Mouse (Mus musculus) hindbrain, embryonic 11.5 days (tissue): ENCODE data around the gene Gpat3. TPM values are rescaled to one million over a fixed set of nuclear protein-coding genes. Genes with fewer than 3 reads are reported as not detected.

Source experiments
- ATAC-seq: fragments of 200-750 bp; cut with Nextera tagmentation; 2 replicates; pipeline ENCODE4 v1.8.0; 2017; ENCODE audit warnings: mild to moderate bottlenecking, moderate TSS enrichment, moderate library complexity; ENCODE audit not compliant: low FRiP score
- DNase-seq: peaks from one replicate; pipeline ENCODE4 v3.0.0-alpha.2; 2015; ENCODE audit warnings: low spot score
- H3K27ac ChIP-seq: fragments of 300-500 bp; sonication (generic); 2 replicates; pipeline ENCODE4 v1.5.1; 2014; ENCODE audit warnings: mild to moderate bottlenecking, low read depth, low read length
- H3K27me3 ChIP-seq: fragments of 300-500 bp; sonication (generic); 2 replicates; pipeline ENCODE4 v1.6.1; 2014; ENCODE audit warnings: mild to moderate bottlenecking, low read length, moderate library complexity, mixed read lengths; ENCODE audit not compliant: control insufficient read depth, insufficient read depth
- H3K36me3 ChIP-seq: fragments of 300-500 bp; sonication (generic); 2 replicates; pipeline ENCODE4 v1.6.1; 2014; ENCODE audit warnings: mild to moderate bottlenecking, low read length, moderate library complexity, mixed read lengths; ENCODE audit not compliant: control insufficient read depth, insufficient read depth
- H3K4me1 ChIP-seq: fragments of 300-500 bp; sonication (generic); replicated peaks from 2 replicates; pipeline ENCODE4 v1.6.1; 2014; ENCODE audit warnings: low read length, mixed read lengths; ENCODE audit not compliant: control insufficient read depth, insufficient read depth
- H3K4me2 ChIP-seq: fragments of 300-500 bp; sonication (generic); replicated peaks from 2 replicates; pipeline ENCODE4 v1.6.1; 2014; ENCODE audit warnings: mild to moderate bottlenecking, low read depth, low read length
- H3K4me3 ChIP-seq: fragments of 300-500 bp; sonication (generic); 2 replicates; pipeline ENCODE4 v1.5.1; 2014; ENCODE audit warnings: low read depth, low read length
- H3K9ac ChIP-seq: fragments of 300-500 bp; sonication (generic); 2 replicates; pipeline ENCODE4 v1.6.1; 2014; ENCODE audit warnings: low read depth, low read length
- H3K9me3 ChIP-seq: fragments of 300-500 bp; sonication (generic); 2 replicates; pipeline ENCODE4 v1.6.1; 2016; ENCODE audit warnings: low read length; ENCODE audit not compliant: control insufficient read depth
- WGBS: fragments of 180-500 bp; shearing (Covaris S2); extraction: QIAGEN DNeasy Blood & Tissue Kit; methylation state at CpG from one replicate; pipeline ENCODE4 v1.1.7; 2014; 5-methylcytosine and 5-hydroxymethylcytosine counted together
- polyA plus RNA-seq: library from polyadenylated mRNA; unstranded; fragments of >200 nt; fragmentation: Nextera tagmentation; extraction: Ambion mirVana; gene quantifications from 2 replicates; pipeline ENCODE4 v1.2.1, GENCODE M21; 2014

The Gpat3 gene
- polyA plus RNA-seq, 1 experiment from 2014 or later = 0.62 TPM

GRCm38 (mm10) chr5:100826531-100826930, 19.0 kb upstream of the Gpat3 start:
- 71% methylated on average over 7 of the region's 7 CpGs for WGBS
- DNase-seq = no peak

GRCm38 (mm10) chr5:100828701-100829100, 16.8 kb upstream of the Gpat3 start:
- no peaks in the 10 kb centered on the region for H3K9me3 ChIP-seq
- no peaks in the 10 kb centered on the region for H3K4me1 ChIP-seq
- no peaks in the 10 kb centered on the region for H3K27me3 ChIP-seq
- no peak overlapping the region for H3K4me2 ChIP-seq
- DNase-seq (no peak), ATAC-seq (no peak)
- H3K36me3 ChIP-seq = no peaks in the 10 kb centered on the region
- no peak overlapping the region for H3K27ac ChIP-seq
- H3K9ac ChIP-seq = no peak overlapping the region
- no peak overlapping the region for H3K4me3 ChIP-seq
- 80% methylated on average over 3 of the region's 3 CpGs for WGBS

More at GRCm38 (mm10) chr5:100826531-100826930, 19.0 kb upstream of the Gpat3 start:
- H3K27ac ChIP-seq = no peak overlapping the region
- ATAC-seq = no peak
- H3K4me3 ChIP-seq = no peak overlapping the region
- H3K27me3 ChIP-seq = no peaks in the 10 kb centered on the region
- no peaks in the 10 kb centered on the region for H3K4me1 ChIP-seq
- H3K9me3 ChIP-seq = no peaks in the 10 kb centered on the region
- H3K4me2 ChIP-seq = no peak overlapping the region
- H3K9ac ChIP-seq = no peak overlapping the region
- H3K36me3 ChIP-seq = no peaks in the 10 kb centered on the region

DNA sequence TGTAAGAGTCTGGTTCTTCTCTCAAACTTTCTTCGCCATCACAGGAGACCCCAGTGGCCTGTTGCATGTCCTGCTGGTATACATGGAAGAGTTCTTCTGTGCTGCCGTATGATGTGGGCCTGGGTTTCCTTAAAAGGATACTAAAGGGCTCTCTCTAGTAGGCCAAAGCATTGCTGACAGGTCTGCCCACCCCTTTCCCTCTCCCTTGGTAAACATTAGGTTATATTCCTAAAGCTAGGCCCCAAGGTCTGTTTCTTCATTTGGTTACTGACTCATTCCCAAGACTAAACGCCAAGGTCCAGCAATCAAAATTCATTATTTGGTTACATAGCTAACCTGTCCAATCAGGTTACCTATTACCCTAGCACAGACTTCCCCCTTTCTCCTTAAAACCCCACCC, 12.8 kb upstream of the Gpat3 start:
- DNase-seq (no peak), ATAC-seq (no peak)
- no peaks in the 10 kb centered on the region for H3K4me1 ChIP-seq
- H3K36me3 ChIP-seq = no peaks in the 10 kb centered on the region
- WGBS = 87% methylated on average over 3 of the region's 3 CpGs
- no peaks in the 10 kb centered on the region for H3K9me3 ChIP-seq
- no peaks in the 10 kb centered on the region for H3K27me3 ChIP-seq
- H3K27ac ChIP-seq = no peak overlapping the region
- H3K9ac ChIP-seq = no peak overlapping the region
- H3K4me3 ChIP-seq = no peak overlapping the region
- H3K4me2 ChIP-seq = no peak overlapping the region

- Histone ChIP-seq H3K4me1 (no peaks in the 10 kb centered on the region), H3K27me3 (no peaks in the 10 kb centered on the region), H3K4me3 (no peak overlapping the region), H3K4me2 (no peak overlapping the region), H3K9ac (no peak overlapping the region), H3K36me3 (no peaks in the 10 kb centered on the region), H3K27ac (no peak overlapping the region), H3K9me3 (no peaks in the 10 kb centered on the region)
- ATAC-seq (no peak), DNase-seq (no peak)
- WGBS = 79% methylated on average over 2 of the region's 2 CpGs
These were observed 11.7 kb upstream of the Gpat3 start for GRCm38 (mm10) chr5:100833841-100834240.

GRCm38 (mm10) chr5:100835862-100836538, 9.5 kb upstream of the Gpat3 start:
- H3K36me3 ChIP-seq = no peaks in the 10 kb centered on the region
- H3K9me3 ChIP-seq = no peaks in the 10 kb centered on the region
- H3K9ac ChIP-seq = no peak overlapping the region
- H3K27me3 ChIP-seq = no peaks in the 10 kb centered on the region
- WGBS = 82% methylated on average over 8 of the region's 9 CpGs
- H3K4me2 ChIP-seq = no peak overlapping the region
- no peaks in the 10 kb centered on the region for H3K4me1 ChIP-seq
- H3K27ac ChIP-seq = no peak overlapping the region
- H3K4me3 ChIP-seq = no peak overlapping the region
- no peak for ATAC-seq
- DNase-seq = no peak

- Histone ChIP-seq H3K36me3 (no peaks in the 10 kb centered on the region), H3K9ac (no peak overlapping the region), H3K9me3 (no peaks in the 10 kb centered on the region), H3K4me1 (no peaks in the 10 kb centered on the region), H3K4me3 (no peak overlapping the region), H3K27ac (no peak overlapping the region), H3K27me3 (no peaks in the 10 kb centered on the region), H3K4me2 (no peak overlapping the region)
- DNase-seq = no peak
- no peak for ATAC-seq
- 91% methylated on average over 7 of the region's 7 CpGs for WGBS
These were observed 7.6 kb upstream of the Gpat3 start for GRCm38 (mm10) chr5:100837907-100838306.

- 53% methylated on average over 3 of the region's 3 CpGs for WGBS
- Histone ChIP-seq H3K4me1 (peaks cover 3% of the 10 kb centered on the region; the same call in 1 of the 2 replicates), H3K9me3 (no peaks in the 10 kb centered on the region), H3K27me3 (peaks cover 31% of the 10 kb centered on the region), H3K27ac (no peak overlapping the region), H3K9ac (no peak overlapping the region), H3K36me3 (no peaks in the 10 kb centered on the region), H3K4me2 (no peak overlapping the region), H3K4me3 (no peak overlapping the region)
- DNase-seq (no peak), ATAC-seq (no peak)
These were observed 1.0 kb upstream of the Gpat3 start for GRCm38 (mm10) chr5:100844485-100844884.

- DNase-seq = peak; percentile 65
- Histone ChIP-seq H3K9ac (peak overlapping the region; percentile 50), H3K4me2 (peak overlapping the region; percentile 98), H3K27me3 (peaks cover 31% of the 10 kb centered on the region), H3K36me3 (no peaks in the 10 kb centered on the region), H3K4me1 (peaks cover 3% of the 10 kb centered on the region; the same call in 1 of the 2 replicates), H3K9me3 (no peaks in the 10 kb centered on the region), H3K27ac (no peak overlapping the region), H3K4me3 (peak overlapping the region; percentile 59)
- WGBS = under 1% methylated on average over 41 of the region's 52 CpGs
- peak; percentile 51; the same call in 1 of the 2 replicates for ATAC-seq
These were observed 510 bp downstream of the Gpat3 start for GRCm38 (mm10) chr5:100845848-100846598.

DNA sequence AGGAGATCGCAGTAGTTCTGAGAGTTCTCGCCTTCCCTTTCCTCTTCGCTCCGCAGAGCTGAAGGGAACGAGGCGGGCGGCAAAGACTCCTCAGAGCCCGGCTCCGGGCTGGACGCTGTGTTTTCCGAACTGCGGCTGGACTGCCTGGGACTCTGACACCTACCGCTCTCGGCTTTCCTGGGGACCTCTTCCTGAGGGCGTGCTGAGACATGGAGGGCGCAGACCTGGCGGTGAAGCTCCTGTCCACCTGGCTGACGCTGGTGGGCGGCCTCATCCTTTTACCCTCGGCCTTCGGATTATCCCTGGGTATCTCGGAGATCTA, 1.0 kb downstream of the Gpat3 start:
- H3K9me3 ChIP-seq = no peaks in the 10 kb centered on the region
- H3K4me2 ChIP-seq = peak overlapping the region; percentile 98
- ATAC-seq (no peak), DNase-seq (no peak)
- H3K27me3 ChIP-seq = peaks cover 31% of the 10 kb centered on the region
- H3K9ac ChIP-seq = peak overlapping the region; percentile 50
- H3K4me3 ChIP-seq = peak overlapping the region; percentile 59
- H3K36me3 ChIP-seq = no peaks in the 10 kb centered on the region
- WGBS = under 1% methylated on average over 22 of the region's 22 CpGs
- H3K4me1 ChIP-seq = peaks cover 3% of the 10 kb centered on the region; the same call in 1 of the 2 replicates
- no peak overlapping the region for H3K27ac ChIP-seq
